Mouse (Mus musculus) cortical plate, adult 2 months (tissue): ENCODE data around the gene Sh3d19. TPM values are rescaled to one million over a fixed set of nuclear protein-coding genes. Genes with fewer than 3 reads are reported as not detected.

Experiments
- H3K27ac ChIP-seq: fragments of 200-500 bp; 2 replicates; pipeline ENCODE4 v1.5.1; 2012; ENCODE audit warnings: low read length, control low read depth, inconsistent platforms; ENCODE audit not compliant: insufficient read depth
- H3K4me1 ChIP-seq: fragments of 200-500 bp; 2 replicates; pipeline ENCODE4 v1.6.1; 2011; ENCODE audit warnings: low read length; ENCODE audit not compliant: control insufficient read depth, insufficient read depth
- H3K4me3 ChIP-seq: fragments of 200-500 bp; 2 replicates; pipeline ENCODE4 v1.5.1; 2011; ENCODE audit warnings: mild to moderate bottlenecking, low read length, control low read depth; ENCODE audit not compliant: insufficient read depth
- CTCF ChIP-seq: fragments of 200-500 bp; IDR thresholded peaks from 2 replicates; pipeline ENCODE4 v1.5.1; 2011; ENCODE audit warnings: mild to moderate bottlenecking, control low read depth, low read length; ENCODE audit not compliant: insufficient read depth; ENCODE audit errors: extremely low read depth
- POLR2A ChIP-seq: fragments of 200-500 bp; IDR thresholded peaks from 2 replicates; pipeline ENCODE4 v1.6.1; 2011; ENCODE audit warnings: mild to moderate bottlenecking, low read length, control low read depth; ENCODE audit not compliant: insufficient read depth; ENCODE audit errors: extremely low read depth
- polyA plus RNA-seq: library from polyadenylated mRNA; depleted of rRNA; stranded (reverse); fragments of >200 nt; gene quantifications from 2 replicates; pipeline ENCODE4 v1.2.3, GENCODE M21; 2012; rRNA removed

Gene Sh3d19
- 13.5 and 14.7 TPM in 2 replicates for polyA plus RNA-seq

- Histone ChIP-seq H3K4me1 (peaks cover 2% of the 10 kb centered on the region; the same call in 1 of the 2 replicates), H3K4me3 (peak within 1 kb of the TSS; percentile 66), H3K27ac (no peak within 1 kb of the TSS)
- TF ChIP-seq POLR2A (no peak), CTCF (no peak)
Observed at GRCm38 (mm10) chr3:85970742-85971598, at the start of gene Sh3d19. Gene Sh3d19 (plus strand): TSS chr3:85971109.

- no peak overlapping the region for H3K4me3 ChIP-seq
- H3K4me1 ChIP-seq, result no peaks in the 10 kb centered on the region
- no peak overlapping the region for H3K27ac ChIP-seq
- TF ChIP-seq POLR2A (no peak), CTCF (no peak)
Observed at GRCm38 (mm10) chr3:85922331-85922730, 48.6 kb upstream of the Sh3d19 start.

GRCm38 (mm10) chr3:85923343-85923742, 47.6 kb upstream of the Sh3d19 start:
- Histone ChIP-seq H3K4me1 (no peaks in the 10 kb centered on the region), H3K4me3 (no peak overlapping the region), H3K27ac (no peak overlapping the region)
- TF ChIP-seq CTCF (no peak), POLR2A (no peak)

- TF ChIP-seq CTCF (peak; percentile 96), POLR2A (no peak)
- Histone ChIP-seq H3K4me3 (no peak overlapping the region), H3K4me1 (no peaks in the 10 kb centered on the region), H3K27ac (no peak overlapping the region)
Observed at GRCm38 (mm10) chr3:85923954-85924945, 46.7 kb upstream of the Sh3d19 start.

- H3K4me3 ChIP-seq, result no peak overlapping the region
- no peaks in the 10 kb centered on the region for H3K4me1 ChIP-seq
- H3K27ac ChIP-seq, result no peak overlapping the region
- TF ChIP-seq POLR2A, result no peak
- TF ChIP-seq CTCF, result no peak
Observed at GRCm38 (mm10) chr3:85927296-85927695, 43.6 kb upstream of the Sh3d19 start.

- no peak for TF ChIP-seq POLR2A
- no peak overlapping the region for H3K4me3 ChIP-seq
- H3K27ac ChIP-seq, result no peak overlapping the region
- H3K4me1 ChIP-seq, result no peaks in the 10 kb centered on the region
Observed at GRCm38 (mm10) chr3:85928140-85928611, 42.7 kb upstream of the Sh3d19 start.

GRCm38 (mm10) chr3:85929711-85930110, 41.2 kb upstream of the Sh3d19 start:
- no peak overlapping the region for H3K27ac ChIP-seq
- no peaks in the 10 kb centered on the region for H3K4me1 ChIP-seq
- no peak overlapping the region for H3K4me3 ChIP-seq
- TF ChIP-seq CTCF (no peak), POLR2A (no peak)

- no peak overlapping the region for H3K4me3 ChIP-seq
- TF ChIP-seq POLR2A, result no peak
- no peak for TF ChIP-seq CTCF
- H3K4me1 ChIP-seq, result no peaks in the 10 kb centered on the region
Observed at GRCm38 (mm10) chr3:85930671-85931255, 40.1 kb upstream of the Sh3d19 start.

GRCm38 (mm10) chr3:85931859-85932258, 39.0 kb upstream of the Sh3d19 start:
- Histone ChIP-seq H3K4me3 (no peak overlapping the region), H3K4me1 (no peaks in the 10 kb centered on the region), H3K27ac (no peak overlapping the region)
- TF ChIP-seq POLR2A (no peak), CTCF (no peak)

More at GRCm38 (mm10) chr3:85930671-85931255, 40.1 kb upstream of the Sh3d19 start:
- H3K27ac ChIP-seq, result no peak overlapping the region
